In the genomic region with DNA sequence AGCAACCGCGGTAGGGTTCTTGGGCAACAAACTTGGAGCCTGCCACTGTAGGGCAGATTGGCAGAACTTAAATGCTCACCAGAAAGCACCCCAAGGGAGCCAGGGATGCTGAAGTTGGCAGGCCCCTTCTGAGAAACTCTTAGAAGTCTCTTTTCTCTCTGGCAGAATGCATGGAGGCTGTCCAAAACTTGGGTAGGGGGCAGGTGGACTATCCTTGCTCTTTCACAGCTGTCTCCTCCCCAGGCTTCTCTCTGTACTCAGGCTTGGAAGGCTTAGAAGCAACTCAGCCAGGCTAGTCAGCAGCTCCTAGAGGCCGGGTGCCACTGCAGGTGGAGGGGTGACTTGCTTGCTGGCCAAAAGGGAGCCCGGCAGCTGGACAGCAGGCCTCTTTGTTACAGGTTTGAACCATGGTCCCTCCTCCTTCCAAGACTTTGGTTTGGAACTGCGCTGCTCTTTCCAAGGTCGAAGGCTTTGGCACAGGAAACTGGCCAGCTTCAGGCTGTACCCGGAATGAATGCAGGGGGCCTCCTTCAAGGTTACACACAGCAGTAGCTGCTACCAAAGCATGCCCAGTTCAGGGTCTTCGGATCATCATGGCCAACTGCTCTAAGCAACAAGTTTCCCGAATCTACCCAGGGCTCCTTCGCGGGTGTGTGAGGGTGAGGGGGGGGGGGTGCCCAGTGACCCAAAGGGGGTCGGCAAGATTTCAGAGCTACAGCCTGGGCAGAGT, we compare ENCODE assay signal across 8 mouse cellular contexts. TPM values are rescaled to one million over a fixed set of nuclear protein-coding genes. Genes with fewer than 3 reads are reported as not detected.
DNase-seq lines count a peak whose midpoint lies in the region; ATAC-seq and TF ChIP-seq lines count a peak whose summit lies in the region.

A gene (plus strand): TSS at position 680 of the 730 bp plus-strand sequence.

- 6% methylated on average over 12 of the region's 12 CpGs for WGBS in forebrain, postnatal 0 days
- WGBS in hindbrain, embryonic 16.5 days, result 17% methylated on average over 12 of the region's 12 CpGs
- 16% methylated on average over 12 of the region's 12 CpGs for WGBS in limb, embryonic 11.5 days
- WGBS in neural tube, embryonic 13.5 days, result 14% methylated on average over 12 of the region's 12 CpGs

- ATAC-seq in forebrain, postnatal 0 days, result peak; percentile 30
- peak; percentile 57 for ATAC-seq in hindbrain, embryonic 16.5 days
- peak; percentile 10; the same call in 1 of the 2 replicates for ATAC-seq in limb, embryonic 11.5 days (ENCODE audit: insufficient number of reproducible peaks, low FRiP score, low TSS enrichment, low read depth)
- ATAC-seq in neural tube, embryonic 13.5 days (ENCODE audit: low read depth), result no peak

- peak; percentile 96 for DNase-seq in heart, adult 11 months
- DNase-seq in heart, postnatal 25 days (ENCODE audit: low spot score), result no peak
- no peak for DNase-seq in adrenal gland, adult 18-20 months (ENCODE audit: low spot score in 2 of 2)
- peak; percentile 31 for DNase-seq in forebrain, postnatal 0 days
- peak; percentile 41 for DNase-seq in limb, embryonic 11.5 days (ENCODE audit: low spot score)
- no peak for DNase-seq in retina, embryonic 14.5 days (ENCODE audit: low spot score)

- H3K9me3 ChIP-seq in forebrain, postnatal 0 days (ENCODE audit: low read length), result no peaks in the 10 kb centered on the region
- no peaks in the 10 kb centered on the region for H3K9me3 ChIP-seq in hindbrain, embryonic 16.5 days (ENCODE audit: control insufficient read depth, low read length)
- no peaks in the 10 kb centered on the region for H3K9me3 ChIP-seq in limb, embryonic 11.5 days (ENCODE audit: control insufficient read depth, low read length)
- H3K9me3 ChIP-seq in neural tube, embryonic 13.5 days, result no peaks in the 10 kb centered on the region

- TF ChIP-seq CTCF in forebrain, postnatal 0 days (IDR thresholded peaks at IDR 0.05; ENCODE audit: low read depth), result no peak

- H3K27me3 ChIP-seq in forebrain, postnatal 0 days (ENCODE audit: insufficient read depth, low read length), result peaks cover 9% of the 10 kb centered on the region
- peaks cover 15% of the 10 kb centered on the region for H3K27me3 ChIP-seq in hindbrain, embryonic 16.5 days (replicated peaks; ENCODE audit: control insufficient read depth, insufficient read depth, low read length)
- peaks cover 23% of the 10 kb centered on the region for H3K27me3 ChIP-seq in limb, embryonic 11.5 days (ENCODE audit: control insufficient read depth, insufficient read depth, low read length)
- H3K27me3 ChIP-seq in neural tube, embryonic 13.5 days, result peaks cover 58% of the 10 kb centered on the region

- peaks cover 6% of the 10 kb centered on the region; the same call in 1 of the 2 replicates for H3K4me1 ChIP-seq in forebrain, postnatal 0 days (ENCODE audit: insufficient read depth)
- H3K4me1 ChIP-seq in hindbrain, embryonic 16.5 days (ENCODE audit: control insufficient read depth, insufficient read depth, low read depth, low read length), result peaks cover 32% of the 10 kb centered on the region
- peaks cover 14% of the 10 kb centered on the region for H3K4me1 ChIP-seq in limb, embryonic 11.5 days (ENCODE audit: control insufficient read depth, insufficient read depth, low read length)
- peaks cover 31% of the 10 kb centered on the region for H3K4me1 ChIP-seq in neural tube, embryonic 13.5 days (replicated peaks)

- H3K27ac ChIP-seq in forebrain, postnatal 0 days (ENCODE audit: low read depth, low read length), result no peak within 1 kb of the TSS
- peak within 1 kb of the TSS; percentile 73 for H3K27ac ChIP-seq in hindbrain, embryonic 16.5 days (ENCODE audit: low read depth, low read length)
- H3K27ac ChIP-seq in limb, embryonic 11.5 days (replicated peaks; ENCODE audit: low read depth, low read length), result no peak within 1 kb of the TSS
- H3K27ac ChIP-seq in neural tube, embryonic 13.5 days (replicated peaks), result no peak within 1 kb of the TSS

- H3K9ac ChIP-seq in forebrain, postnatal 0 days, result peak within 1 kb of the TSS; percentile 47
- H3K9ac ChIP-seq in hindbrain, embryonic 16.5 days (ENCODE audit: low read depth, low read length), result peak within 1 kb of the TSS; percentile 69
- H3K9ac ChIP-seq in limb, embryonic 11.5 days (ENCODE audit: low read length), result peak within 1 kb of the TSS; percentile 66
- peak within 1 kb of the TSS; percentile 64 for H3K9ac ChIP-seq in neural tube, embryonic 13.5 days

- H3K4me3 ChIP-seq in forebrain, postnatal 0 days (ENCODE audit: low read depth, low read length), result peak within 1 kb of the TSS; percentile 50
- H3K4me3 ChIP-seq in hindbrain, embryonic 16.5 days (ENCODE audit: low read length), result peak within 1 kb of the TSS; percentile 61
- peak within 1 kb of the TSS; percentile 54 for H3K4me3 ChIP-seq in limb, embryonic 11.5 days (ENCODE audit: low read depth, low read length)
- H3K4me3 ChIP-seq in neural tube, embryonic 13.5 days, result peak within 1 kb of the TSS; percentile 48

- intact Hi-C loops in heart, postnatal 25 days (cut with DNase I), result loop anchor here (5.0 to 10.0 kb wide), 2 partner anchors 63 to 235 kb away; no protein-coding TSS in a partner anchor

- no peaks in the 10 kb centered on the region for H3K36me3 ChIP-seq in forebrain, postnatal 0 days (ENCODE audit: insufficient read depth)
- no peaks in the 10 kb centered on the region for H3K36me3 ChIP-seq in hindbrain, embryonic 16.5 days (ENCODE audit: control insufficient read depth, insufficient read depth, low read length)
- H3K36me3 ChIP-seq in limb, embryonic 11.5 days (ENCODE audit: control insufficient read depth, insufficient read depth, low read length), result no peaks in the 10 kb centered on the region
- H3K36me3 ChIP-seq in neural tube, embryonic 13.5 days, result no peaks in the 10 kb centered on the region

- H3K4me2 ChIP-seq in forebrain, postnatal 0 days (ENCODE audit: low read depth), result peak within 1 kb of the TSS; percentile 94
- H3K4me2 ChIP-seq in hindbrain, embryonic 16.5 days (ENCODE audit: low read length), result peak within 1 kb of the TSS; percentile 97
- H3K4me2 ChIP-seq in limb, embryonic 11.5 days (ENCODE audit: low read depth, severe bottlenecking), result peak within 1 kb of the TSS; percentile 96
- H3K4me2 ChIP-seq in neural tube, embryonic 13.5 days, result peak within 1 kb of the TSS; percentile 83

RNA-seq across cellular contexts. Expression of the gene that starts here (rescaled TPM):
- total RNA-seq in heart, postnatal 25 days (2021), result 10 to 100 TPM in 1 of 2 experiments, 1 to 10 TPM in 1; 9.7 to 15.0 TPM
- total RNA-seq in adrenal gland, adult 18-20 months (2021), result 10 to 100 TPM; 16.5 to 32.6 TPM
- total RNA-seq in forebrain, postnatal 0 days (2014; rRNA removed), result 3.8 and 4.6 TPM in 2 replicates
- 0.49 and 1.6 TPM in 2 replicates for polyA plus RNA-seq in forebrain, postnatal 0 days (2015; fragmentation: Nextera tagmentation; extraction: Ambion mirVana)
- 2.1 and 2.7 TPM in 2 replicates for polyA plus RNA-seq in hindbrain, embryonic 16.5 days (2015; fragmentation: Nextera tagmentation; extraction: Ambion mirVana)
- polyA plus RNA-seq in limb, embryonic 11.5 days (2014; fragmentation: Nextera tagmentation; extraction: Ambion mirVana), result 1.4 and 1.5 TPM in 2 replicates
- 1.2 TPM in 2 replicates for polyA plus RNA-seq in neural tube, embryonic 13.5 days (2015; fragmentation: Nextera tagmentation; extraction: Ambion mirVana)

Comparison
In these comparisons a context has a peak if more than half of its experiments do, and no peak if none do; other contexts are left out.
1. DNase-seq: peak in heart, adult 11 months (single experiment), forebrain, postnatal 0 days (single experiment) and limb, embryonic 11.5 days (single experiment); none in heart, postnatal 25 days (single experiment), adrenal gland, adult 18-20 months (0 of 2) and retina, embryonic 14.5 days (single experiment).
2. Peak in every context shown above with its lines, with median percentiles within 50 percentile points of each other: H3K4me2 ChIP-seq, H3K4me3 ChIP-seq and H3K9ac ChIP-seq.